Mouse (Mus musculus): ENCODE measurements around the gene Acp5.

DNA sequence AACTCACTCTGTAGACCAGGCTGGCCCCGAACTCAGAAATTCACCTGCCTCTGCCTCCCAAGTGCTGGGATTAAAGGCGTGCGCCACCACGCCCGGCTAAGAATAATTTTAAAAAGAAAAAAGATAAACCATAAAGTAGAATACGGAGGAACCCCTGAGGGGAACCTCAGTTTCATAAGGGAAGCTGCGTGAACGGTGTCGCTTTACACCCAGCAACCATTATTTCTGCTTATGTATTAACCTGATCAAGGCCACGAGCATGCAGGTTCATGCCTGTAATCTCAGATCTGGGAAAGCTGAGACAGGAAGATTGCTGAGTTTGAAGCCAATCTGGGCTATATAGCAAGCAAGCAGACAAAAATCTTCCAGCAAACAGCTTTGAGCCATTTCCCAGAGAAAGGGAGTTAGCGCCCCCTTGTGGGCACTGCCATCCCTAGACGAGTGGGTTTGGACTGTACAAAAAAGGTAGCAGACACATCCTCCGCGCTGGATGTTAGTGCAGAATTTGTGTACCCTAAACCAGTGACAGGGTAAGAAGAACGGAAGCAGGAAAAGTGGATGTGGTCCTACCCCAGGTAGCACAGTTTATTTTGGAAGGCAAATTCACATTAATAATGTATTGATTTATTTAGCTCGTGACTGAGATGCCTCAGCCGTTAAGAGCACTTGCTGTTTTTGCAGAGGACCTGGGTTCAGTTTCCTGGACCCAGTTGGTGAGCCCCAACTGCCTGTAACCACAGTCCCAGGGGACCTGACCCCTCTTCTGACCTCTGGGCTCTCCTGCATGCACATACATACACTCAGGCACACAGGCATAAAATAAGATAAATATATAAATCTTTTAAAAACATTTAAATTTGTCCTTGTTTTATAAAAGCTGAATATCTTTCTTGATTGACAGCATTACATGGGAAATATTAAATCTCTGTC, 7.9 kb upstream of the Acp5 start:
- TF ChIP-seq CTCF (IDR thresholded peaks at IDR 0.05; ENCODE audit: control insufficient read depth, insufficient read depth, low read length) (peak; percentile 92), POLR2A (IDR thresholded peaks at IDR 0.05; ENCODE audit: borderline replicate concordance, control insufficient read depth, low read depth, low read length) (no peak)
